Mouse (Mus musculus): Measurements from ENCODE around the gene Dennd2c. TPM values are rescaled to one million over a fixed set of nuclear protein-coding genes. Genes with fewer than 3 reads are reported as not detected.
"Not testable (repeated sequence)": the region's sequence is repeated elsewhere in the genome, so short reads cannot be mapped to it uniquely, and the experiment has no call there.

Dennd2c gene
- polyA plus RNA-seq, 1 experiment from 2014 or later, result 3.6 TPM

DNA sequence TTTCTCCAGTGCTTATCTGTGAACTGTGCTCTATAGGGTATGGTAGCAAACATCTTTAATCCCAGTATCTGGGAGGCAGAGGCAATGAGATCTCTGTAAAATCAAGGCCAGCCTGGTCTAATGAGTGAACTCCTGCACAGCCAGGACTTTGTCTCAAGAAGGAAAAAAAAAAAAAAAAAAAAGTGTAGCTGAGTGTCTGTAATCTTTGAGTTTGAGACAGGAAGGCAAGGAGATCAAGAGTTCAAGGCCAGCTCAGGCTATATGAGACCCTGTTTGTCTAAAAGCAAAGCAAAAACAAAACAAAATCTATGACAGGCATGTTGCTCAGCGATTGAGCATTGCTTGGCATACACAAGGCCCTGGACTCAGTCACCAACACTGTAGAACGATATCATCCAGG is 105.8 kb downstream of the Dennd2c start:
- H3K4me3 ChIP-seq (ENCODE audit: low read length), result no peak overlapping the region

GRCm38 (mm10) chr3:103211101-103211500 is 108.7 kb downstream of the Dennd2c start:
- Histone ChIP-seq H3K4me3 (ENCODE audit: low read length) (no peak overlapping the region), H3K9me3 (ENCODE audit: control insufficient read depth, low read length) (no peaks in the 10 kb centered on the region), H3K27me3 (ENCODE audit: control insufficient read depth, insufficient read depth, low read length) (no peaks in the 10 kb centered on the region), H3K36me3 (ENCODE audit: control insufficient read depth, insufficient read depth, low read length) (no peaks in the 10 kb centered on the region), H3K4me2 (replicated peaks; ENCODE audit: low read depth, low read length) (no peak overlapping the region), H3K9ac (ENCODE audit: low read depth, low read length) (no peak overlapping the region), H3K4me1 (ENCODE audit: control insufficient read depth, insufficient read depth, low read length) (no peaks in the 10 kb centered on the region), H3K27ac (ENCODE audit: low read depth, low read length) (no peak overlapping the region)
- WGBS, result 77% methylated on average over 2 of the region's 2 CpGs
- no peak for ATAC-seq (ENCODE audit: low FRiP score, low TSS enrichment)

More for the DNA sequence above, 105.8 kb downstream of the Dennd2c start:
- H3K9me3 ChIP-seq (ENCODE audit: control insufficient read depth, low read length), result no peaks in the 10 kb centered on the region
- no peak overlapping the region for H3K9ac ChIP-seq (ENCODE audit: low read depth, low read length)
- H3K27ac ChIP-seq (ENCODE audit: low read depth, low read length), result no peak overlapping the region
- no peak for ATAC-seq (ENCODE audit: low FRiP score, low TSS enrichment)
- no peaks in the 10 kb centered on the region for H3K4me1 ChIP-seq (ENCODE audit: control insufficient read depth, insufficient read depth, low read length)
- no peaks in the 10 kb centered on the region for H3K36me3 ChIP-seq (ENCODE audit: control insufficient read depth, insufficient read depth, low read length)
- WGBS, result 72% methylated on average over 2 of the region's 2 CpGs
- H3K4me2 ChIP-seq (replicated peaks; ENCODE audit: low read depth, low read length), result no peak overlapping the region
- H3K27me3 ChIP-seq (ENCODE audit: control insufficient read depth, insufficient read depth, low read length), result no peaks in the 10 kb centered on the region

DNA sequence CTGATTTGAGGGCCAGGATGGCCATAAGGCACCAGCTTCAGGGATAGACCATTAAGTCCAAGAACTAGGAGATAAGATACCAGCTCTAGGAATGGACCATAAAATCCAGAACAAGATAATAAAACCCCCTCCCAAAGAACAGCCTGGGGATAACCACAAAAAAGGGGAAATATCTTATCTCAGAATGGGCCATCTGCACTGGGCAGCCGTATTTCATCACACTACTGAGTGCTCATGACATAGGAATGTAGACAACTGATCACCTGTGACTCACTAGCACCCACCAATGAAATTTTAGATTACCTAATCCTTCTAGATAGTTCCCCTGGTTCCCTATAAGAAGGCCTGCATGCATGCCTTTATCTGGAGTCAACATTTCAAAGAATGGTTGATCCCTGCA is 109.7 kb downstream of the Dennd2c start:
- WGBS, result 96% methylated on average over 1 of the region's 1 CpGs
- H3K4me1 ChIP-seq (ENCODE audit: control insufficient read depth, insufficient read depth, low read length), result no peaks in the 10 kb centered on the region
- no peak overlapping the region for H3K4me2 ChIP-seq (replicated peaks; ENCODE audit: low read depth, low read length)
- no peak for ATAC-seq (ENCODE audit: low FRiP score, low TSS enrichment)
- H3K36me3 ChIP-seq (ENCODE audit: control insufficient read depth, insufficient read depth, low read length), result no peaks in the 10 kb centered on the region
- H3K27me3 ChIP-seq (ENCODE audit: control insufficient read depth, insufficient read depth, low read length), result no peaks in the 10 kb centered on the region
- no peaks in the 10 kb centered on the region for H3K9me3 ChIP-seq (ENCODE audit: control insufficient read depth, low read length)
- H3K27ac ChIP-seq (ENCODE audit: low read depth, low read length), result no peak overlapping the region
- no peak overlapping the region for H3K4me3 ChIP-seq (ENCODE audit: low read length)
- no peak overlapping the region for H3K9ac ChIP-seq (ENCODE audit: low read depth, low read length)

GRCm38 (mm10) chr3:103213537-103213936 is 111.1 kb downstream of the Dennd2c start:
- no peak for ATAC-seq (ENCODE audit: low FRiP score, low TSS enrichment)
- no peak overlapping the region for H3K27ac ChIP-seq (ENCODE audit: low read depth, low read length)
- no peaks in the 10 kb centered on the region for H3K36me3 ChIP-seq (ENCODE audit: control insufficient read depth, insufficient read depth, low read length)
- WGBS, result 65% methylated on average over 5 of the region's 5 CpGs
- H3K4me3 ChIP-seq (ENCODE audit: low read length), result no peak overlapping the region
- no peaks in the 10 kb centered on the region for H3K9me3 ChIP-seq (ENCODE audit: control insufficient read depth, low read length)
- H3K27me3 ChIP-seq (ENCODE audit: control insufficient read depth, insufficient read depth, low read length), result no peaks in the 10 kb centered on the region
- H3K4me1 ChIP-seq (ENCODE audit: control insufficient read depth, insufficient read depth, low read length), result no peaks in the 10 kb centered on the region
- H3K4me2 ChIP-seq (replicated peaks; ENCODE audit: low read depth, low read length), result no peak overlapping the region
- H3K9ac ChIP-seq (ENCODE audit: low read depth, low read length), result no peak overlapping the region

DNA sequence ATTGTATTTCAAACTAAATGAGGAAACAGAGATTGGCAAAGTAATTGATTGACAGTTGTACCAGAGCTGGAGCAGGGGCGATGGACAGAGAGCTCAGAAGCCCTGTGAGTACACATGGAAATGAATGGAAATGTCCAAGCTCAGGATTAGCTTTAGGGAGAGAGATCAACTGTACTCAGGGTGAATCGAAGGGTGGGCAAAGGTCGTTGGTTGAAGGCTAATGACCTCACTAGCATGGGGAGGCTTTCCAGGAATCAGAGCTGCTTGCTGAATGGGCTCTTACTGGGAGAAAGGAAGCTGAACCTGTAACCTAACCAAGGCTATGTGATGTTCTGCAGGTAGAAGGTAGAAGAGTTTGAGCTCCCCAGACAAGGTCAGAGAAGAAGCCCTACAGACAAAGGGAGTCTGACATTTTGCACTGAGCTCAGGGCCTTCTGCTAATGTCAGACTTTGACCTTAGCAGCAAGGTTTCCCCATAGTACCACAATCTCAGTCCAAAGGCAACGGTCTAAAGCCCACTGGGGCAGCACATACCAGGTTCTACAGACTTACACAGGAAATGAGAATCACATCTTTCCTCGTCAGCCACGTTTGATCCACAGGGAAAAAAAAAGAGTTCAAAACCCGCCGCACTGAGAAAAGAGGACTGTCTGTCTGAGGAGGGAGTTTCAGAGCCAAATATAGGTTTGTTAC is 112.3 kb downstream of the Dennd2c start:
- no peak overlapping the region for H3K27ac ChIP-seq (ENCODE audit: low read depth, low read length)
- no peaks in the 10 kb centered on the region for H3K4me1 ChIP-seq (ENCODE audit: control insufficient read depth, insufficient read depth, low read length)
- WGBS, result 86% methylated on average over 8 of the region's 8 CpGs
- no peaks in the 10 kb centered on the region for H3K9me3 ChIP-seq (ENCODE audit: control insufficient read depth, low read length)
- no peak overlapping the region for H3K4me2 ChIP-seq (replicated peaks; ENCODE audit: low read depth, low read length)
- no peaks in the 10 kb centered on the region for H3K27me3 ChIP-seq (ENCODE audit: control insufficient read depth, insufficient read depth, low read length)
- no peak for ATAC-seq (ENCODE audit: low FRiP score, low TSS enrichment)
- H3K4me3 ChIP-seq (ENCODE audit: low read length), result no peak overlapping the region
- H3K36me3 ChIP-seq (ENCODE audit: control insufficient read depth, insufficient read depth, low read length), result no peaks in the 10 kb centered on the region
- no peak overlapping the region for H3K9ac ChIP-seq (ENCODE audit: low read depth, low read length)

GRCm38 (mm10) chr3:103215399-103215798 is 113.0 kb downstream of the Dennd2c start:
- H3K4me2 ChIP-seq (replicated peaks; ENCODE audit: low read depth, low read length); ATAC-seq (ENCODE audit: low FRiP score, low TSS enrichment); H3K4me1 ChIP-seq (ENCODE audit: control insufficient read depth, insufficient read depth, low read length); H3K4me3 ChIP-seq (ENCODE audit: low read length); H3K9ac ChIP-seq (ENCODE audit: low read depth, low read length); H3K27ac ChIP-seq (ENCODE audit: low read depth, low read length); H3K36me3 ChIP-seq (ENCODE audit: control insufficient read depth, insufficient read depth, low read length); H3K27me3 ChIP-seq (ENCODE audit: control insufficient read depth, insufficient read depth, low read length); H3K9me3 ChIP-seq (ENCODE audit: control insufficient read depth, low read length): not testable (repeated sequence)
- 92% methylated on average over 8 of the region's 8 CpGs for WGBS

Other genes starting within 250 kb of the Dennd2c start
- gene Sycp1, start 166.5 kb upstream of the Dennd2c start, polyA plus RNA-seq (2014; fragmentation: Nextera tagmentation; extraction: Ambion mirVana), result not detected in 2 replicates
- gene Nr1h5, start 138.5 kb upstream of the Dennd2c start, polyA plus RNA-seq (2014; fragmentation: Nextera tagmentation; extraction: Ambion mirVana), result not detected in 2 replicates
- 52.2 and 72.4 TPM in 2 replicates for gene Sike1, start 106.9 kb upstream of the Dennd2c start, polyA plus RNA-seq (2014; fragmentation: Nextera tagmentation; extraction: Ambion mirVana)
- 316 and 496 TPM in 2 replicates for gene Csde1, start 82.2 kb upstream of the Dennd2c start, polyA plus RNA-seq (2014; fragmentation: Nextera tagmentation; extraction: Ambion mirVana)
- gene Nras, start 44.3 kb upstream of the Dennd2c start, polyA plus RNA-seq (2014; fragmentation: Nextera tagmentation; extraction: Ambion mirVana), result 124 and 135 TPM in 2 replicates
- not detected in 2 replicates for gene Ampd1, start 28.6 kb upstream of the Dennd2c start, polyA plus RNA-seq (2014; fragmentation: Nextera tagmentation; extraction: Ambion mirVana)
- gene Bcas2, start 69.1 kb downstream of the Dennd2c start, polyA plus RNA-seq (2014; fragmentation: Nextera tagmentation; extraction: Ambion mirVana), result 195 and 223 TPM in 2 replicates
- 27.0 and 35.3 TPM in 2 replicates for gene Trim33, start 176.7 kb downstream of the Dennd2c start, polyA plus RNA-seq (2014; fragmentation: Nextera tagmentation; extraction: Ambion mirVana)

All from kidney, embryonic 14.5 days (tissue).